Mouse (Mus musculus) lung, embryonic 14.5 days (tissue): ENCODE results near the gene Fam173b. TPM values are rescaled to one million over a fixed set of nuclear protein-coding genes. Genes with fewer than 3 reads are reported as not detected.
A peak's percentile ranks its signal among the peaks of the same experiment; 100 is the strongest.

Experiments
- ATAC-seq: fragments of 200-750 bp; cut with Nextera tagmentation; 2 replicates; pipeline ENCODE4 v1.8.0; 2017; ENCODE audit warnings: mild to moderate bottlenecking, moderate TSS enrichment, moderate library complexity; ENCODE audit not compliant: insufficient read depth
- DNase-seq: peaks from one replicate; pipeline ENCODE4 v3.0.0-alpha.2; 2015
- H3K27ac ChIP-seq: fragments of 300-500 bp; sonication (generic); 2 replicates; pipeline ENCODE4 v1.5.1; 2014; ENCODE audit warnings: low read depth, mild to moderate bottlenecking, moderate library complexity
- H3K27me3 ChIP-seq: fragments of 300-500 bp; sonication (generic); 2 replicates; pipeline ENCODE4 v1.6.1; 2014; ENCODE audit warnings: low read length, control low read depth; ENCODE audit not compliant: insufficient read depth
- H3K36me3 ChIP-seq: fragments of 300-500 bp; sonication (generic); 2 replicates; pipeline ENCODE4 v1.6.1; 2014; ENCODE audit warnings: control low read depth; ENCODE audit not compliant: insufficient read depth
- H3K4me1 ChIP-seq: fragments of 300-500 bp; sonication (generic); 2 replicates; pipeline ENCODE4 v1.6.1; 2014; ENCODE audit warnings: antibody characterized with exemption, control low read depth; ENCODE audit not compliant: insufficient read depth
- H3K4me2 ChIP-seq: fragments of 300-500 bp; sonication (generic); 2 replicates; pipeline ENCODE4 v1.6.1; 2014; ENCODE audit warnings: mild to moderate bottlenecking
- H3K4me3 ChIP-seq: fragments of 300-500 bp; sonication (generic); 2 replicates; pipeline ENCODE4 v1.5.1; 2014; ENCODE audit warnings: low read depth, low read length
- H3K9ac ChIP-seq: fragments of 300-500 bp; sonication (generic); 2 replicates; pipeline ENCODE4 v1.6.1; 2014
- H3K9me3 ChIP-seq: fragments of 300-500 bp; sonication (generic); 2 replicates; pipeline ENCODE4 v1.6.1; 2016; ENCODE audit warnings: low read depth, low read length, control low read depth
- CTCF ChIP-seq: IDR thresholded peaks from 2 replicates; pipeline ENCODE4 v1.5.1; 2016; ENCODE audit warnings: antibody characterized with exemption, low read depth
- WGBS: fragments of 180-500 bp; shearing (Covaris S2); extraction: QIAGEN DNeasy Blood & Tissue Kit; methylation state at CpG from one replicate; pipeline ENCODE4 v1.1.7; 2014; 5-methylcytosine and 5-hydroxymethylcytosine counted together
- polyA plus RNA-seq: library from polyadenylated mRNA; unstranded; fragments of >200 nt; fragmentation: Nextera tagmentation; extraction: Ambion mirVana; gene quantifications from 2 replicates; pipeline ENCODE4 v1.2.1, GENCODE M21; 2014

Fam173b gene
- polyA plus RNA-seq, 1 experiment from 2014 or later = 15.0 TPM

GRCm38 (mm10) chr15:31660133-31660795 is 58.6 kb downstream of the Fam173b start:
- no peaks in the 10 kb centered on the region for H3K36me3 ChIP-seq
- no peak for TF ChIP-seq CTCF
- H3K4me1 ChIP-seq = no peaks in the 10 kb centered on the region
- no peak overlapping the region for H3K4me3 ChIP-seq
- ATAC-seq = no peak
- H3K27ac ChIP-seq = no peak overlapping the region
- 69% methylated on average over 5 of the region's 5 CpGs for WGBS
- H3K27me3 ChIP-seq = no peaks in the 10 kb centered on the region
- H3K9me3 ChIP-seq = no peaks in the 10 kb centered on the region
- no peak for DNase-seq
- no peak overlapping the region for H3K9ac ChIP-seq
- no peak overlapping the region for H3K4me2 ChIP-seq

GRCm38 (mm10) chr15:31660844-31661243 is 59.2 kb downstream of the Fam173b start:
- no peak for DNase-seq
- TF ChIP-seq CTCF = no peak
- WGBS = 66% methylated on average over 9 of the region's 9 CpGs

GRCm38 (mm10) chr15:31661802-31662201 is 60.1 kb downstream of the Fam173b start:
- no peak for ATAC-seq
- H3K4me3 ChIP-seq = no peak overlapping the region
- H3K27me3 ChIP-seq = no peaks in the 10 kb centered on the region
- no peak overlapping the region for H3K4me2 ChIP-seq
- no peaks in the 10 kb centered on the region for H3K9me3 ChIP-seq
- TF ChIP-seq CTCF = no peak
- no peaks in the 10 kb centered on the region for H3K36me3 ChIP-seq
- no peak overlapping the region for H3K9ac ChIP-seq
- 81% methylated on average over 4 of the region's 4 CpGs for WGBS
- no peaks in the 10 kb centered on the region for H3K4me1 ChIP-seq
- no peak overlapping the region for H3K27ac ChIP-seq
- DNase-seq = no peak

More at GRCm38 (mm10) chr15:31660844-31661243, 59.2 kb downstream of the Fam173b start:
- Histone ChIP-seq H3K27me3 (no peaks in the 10 kb centered on the region), H3K4me1 (no peaks in the 10 kb centered on the region), H3K9me3 (no peaks in the 10 kb centered on the region), H3K4me2 (no peak overlapping the region), H3K27ac (no peak overlapping the region), H3K9ac (no peak overlapping the region), H3K4me3 (no peak overlapping the region), H3K36me3 (no peaks in the 10 kb centered on the region)
- ATAC-seq = no peak

- Histone ChIP-seq H3K27ac (no peak overlapping the region), H3K4me1 (no peaks in the 10 kb centered on the region), H3K4me3 (no peak overlapping the region), H3K4me2 (no peak overlapping the region), H3K9ac (no peak overlapping the region), H3K36me3 (no peaks in the 10 kb centered on the region), H3K27me3 (no peaks in the 10 kb centered on the region), H3K9me3 (no peaks in the 10 kb centered on the region)
- peak; percentile 17 for DNase-seq
- ATAC-seq = peak; percentile 60; the same call in 1 of the 2 replicates
- no peak for TF ChIP-seq CTCF
- 51% methylated on average over 3 of the region's 3 CpGs for WGBS
Measured at GRCm38 (mm10) chr15:31663074-31663473, 61.4 kb downstream of the Fam173b start.

Other genes starting within 250 kb of the Fam173b start
- 3.0 and 3.7 TPM in 2 replicates for gene Ankrd33b, start 234.1 kb upstream of the Fam173b start, polyA plus RNA-seq
- gene Ropn1l, start 148.1 kb upstream of the Fam173b start, polyA plus RNA-seq = 2.3 and 2.6 TPM in 2 replicates
- 35.7 and 37.0 TPM in 2 replicates for gene March6, start 70.8 kb upstream of the Fam173b start, polyA plus RNA-seq
- gene Cmbl, start 36.5 kb upstream of the Fam173b start, polyA plus RNA-seq = 4.5 and 5.2 TPM in 2 replicates
- gene Cct5, start within 50 bp of the Fam173b start, polyA plus RNA-seq = 600 and 601 TPM in 2 replicates